Mouse (Mus musculus) G1E (cell line): Measurements from ENCODE around the gene F12. TPM values are rescaled to one million over a fixed set of nuclear protein-coding genes. Genes with fewer than 3 reads are reported as not detected.
"Not testable (repeated sequence)": the region's sequence is repeated elsewhere in the genome, so short reads cannot be mapped to it uniquely, and the experiment has no call there.

Experiments used
- ATAC-seq: 2 replicates; pipeline ENCODE4 v1.8.0; 2016; ENCODE audit warnings: mild to moderate bottlenecking; ENCODE audit not compliant: insufficient number of reproducible peaks, poor library complexity, low FRiP score, severe bottlenecking; ENCODE audit errors: extremely low read depth
- DNase-seq: peaks from one replicate; pipeline ENCODE4 v3.0.0; 2012; ENCODE audit warnings: low spot score
- H3K27me3 ChIP-seq: 2 replicates; pipeline ENCODE4 v1.6.1; 2012; ENCODE audit warnings: mild to moderate bottlenecking, low read length, inconsistent platforms; ENCODE audit not compliant: insufficient read depth
- H3K36me3 ChIP-seq: replicated peaks from 2 replicates; pipeline ENCODE3; 2012; ENCODE audit warnings: mild to moderate bottlenecking, inconsistent platforms
- H3K4me1 ChIP-seq: 2 replicates; pipeline ENCODE4 v1.6.1; 2012; ENCODE audit warnings: low read depth, low read length, inconsistent platforms, mixed read lengths; ENCODE audit not compliant: insufficient read depth
- H3K4me3 ChIP-seq: 2 replicates; pipeline ENCODE4 v1.5.1; 2012; ENCODE audit warnings: low read depth, mild to moderate bottlenecking, inconsistent platforms, low read length, moderate library complexity, mixed read lengths
- H3K9me3 ChIP-seq: replicated peaks from 2 replicates; pipeline ENCODE4 v1.6.1; 2012; ENCODE audit warnings: inconsistent platforms
- CTCF ChIP-seq: IDR thresholded peaks from 2 replicates; pipeline ENCODE4 v1.5.1; 2012; ENCODE audit warnings: low read depth, low read length, inconsistent platforms, mixed read lengths
- GATA1 ChIP-seq: IDR thresholded peaks from 2 replicates; pipeline ENCODE4 v1.6.1; 2012; ENCODE audit warnings: borderline replicate concordance, low read length, inconsistent platforms, mixed read lengths
- GATA2 ChIP-seq: IDR thresholded peaks from 2 replicates; pipeline ENCODE4 v1.6.1; 2012; ENCODE audit warnings: low read depth, low read length, inconsistent platforms, borderline replicate concordance
- POLR2AphosphoS5 ChIP-seq: IDR thresholded peaks from 2 replicates; pipeline ENCODE4 v1.6.1; 2012; ENCODE audit warnings: low read depth, low read length, inconsistent platforms; ENCODE audit not compliant: insufficient replicate concordance
- TAL1 ChIP-seq: conservative IDR thresholded peaks from 2 replicates; pipeline ENCODE4 v1.6.1; 2012; ENCODE audit warnings: low read depth, low read length, inconsistent platforms, mixed read lengths
- polyA plus RNA-seq: library from polyadenylated mRNA; stranded (reverse); fragments of >175 nt; gene quantifications from 2 replicates; pipeline ENCODE4 v1.2.3, GENCODE M21; 2012
- total RNA-seq, 2 experiments: library from RNA; stranded (forward) in 1 of 2; stranded (reverse) in 1 of 2; fragments of 200-1000 nt in 1 of 2; fragments of >200 nt in 1 of 2; fragmentation: Nextera tagmentation in 1 of 2; gene quantifications; 2 replicates each; pipeline ENCODE4 v1.2.3; 2014 to 2017

Gene F12
- total and polyA plus RNA-seq, 3 experiments, result 0.05 TPM; not detected in 2

- Histone ChIP-seq H3K4me1 (peaks cover 59% of the 10 kb centered on the region), H3K27me3 (peaks cover 7% of the 10 kb centered on the region), H3K9me3 (no peaks in the 10 kb centered on the region), H3K36me3 (peaks cover 42% of the 10 kb centered on the region), H3K4me3 (peak overlapping the region; percentile 88)
- ATAC-seq, result no peak
- no peak for TF ChIP-seq TAL1
- no peak for TF ChIP-seq GATA2
- TF ChIP-seq POLR2AphosphoS5, result no peak
- no peak for TF ChIP-seq GATA1
- TF ChIP-seq CTCF, result no peak
- peak; percentile 55 for DNase-seq
Observed at GRCm38 (mm10) chr13:55445361-55446091, 18.9 kb upstream of the F12 start.

GRCm38 (mm10) chr13:55444937-55445315 is 18.3 kb upstream of the F12 start, which contains the start of gene Grk6:
Gene Grk6, plus strand, starts transcription at chr13:55445072.
- TF ChIP-seq POLR2AphosphoS5, result no peak
- no peak for TF ChIP-seq GATA1
- no peak for TF ChIP-seq TAL1
- peak; percentile 87 for ATAC-seq

GRCm38 (mm10) chr13:55444286-55444936 is 17.8 kb upstream of the F12 start:
- Histone ChIP-seq H3K4me1 (peaks cover 51% of the 10 kb centered on the region), H3K4me3 (peak overlapping the region; percentile 88), H3K9me3 (no peaks in the 10 kb centered on the region), H3K27me3 (peaks cover 9% of the 10 kb centered on the region), H3K36me3 (peaks cover 30% of the 10 kb centered on the region)
- DNase-seq (peak; percentile 84), ATAC-seq (0 out of 2 replicates have a peak, but pooled peaks have one; percentile 2)
- TF ChIP-seq GATA1, result no peak
- no peak for TF ChIP-seq GATA2
- TF ChIP-seq POLR2AphosphoS5, result no peak
- no peak for TF ChIP-seq TAL1
- no peak for TF ChIP-seq CTCF

More at GRCm38 (mm10) chr13:55444937-55445315, 18.3 kb upstream of the F12 start, which contains the start of gene Grk6:
- Histone ChIP-seq H3K36me3 (peaks cover 36% of the 10 kb centered on the region), H3K4me1 (peaks cover 56% of the 10 kb centered on the region), H3K4me3 (peak within 1 kb of the TSS; percentile 88), H3K27me3 (peaks cover 9% of the 10 kb centered on the region), H3K9me3 (no peaks in the 10 kb centered on the region)
- DNase-seq, result peak; percentile 96

GRCm38 (mm10) chr13:55443799-55444285 is 17.2 kb upstream of the F12 start:
- H3K4me1 ChIP-seq, result peaks cover 45% of the 10 kb centered on the region

GRCm38 (mm10) chr13:55437111-55437629 is 10.6 kb upstream of the F12 start:
- H3K9me3 ChIP-seq, H3K4me1 ChIP-seq, H3K36me3 ChIP-seq, ATAC-seq, H3K4me3 ChIP-seq, DNase-seq: not testable (repeated sequence)
- H3K27me3 ChIP-seq, result peaks cover 20% of the 10 kb centered on the region

More at GRCm38 (mm10) chr13:55443799-55444285, 17.2 kb upstream of the F12 start:
- H3K36me3 ChIP-seq, result peaks cover 25% of the 10 kb centered on the region
- ATAC-seq (no peak), DNase-seq (no peak)
- H3K4me3 ChIP-seq, result peak overlapping the region; percentile 88; the same call in 1 of the 2 replicates
- TF ChIP-seq TAL1 (no peak), GATA1 (no peak), CTCF (no peak)
- peaks cover 13% of the 10 kb centered on the region for H3K27me3 ChIP-seq
- no peaks in the 10 kb centered on the region for H3K9me3 ChIP-seq

GRCm38 (mm10) chr13:55431889-55432685 is 5.5 kb upstream of the F12 start:
- Histone ChIP-seq H3K4me1 (peaks cover 7% of the 10 kb centered on the region), H3K9me3 (no peaks in the 10 kb centered on the region), H3K4me3 (no peak overlapping the region), H3K27me3 (peaks cover 28% of the 10 kb centered on the region), H3K36me3 (no peaks in the 10 kb centered on the region)
- DNase-seq (no peak), ATAC-seq (no peak)
- no peak for TF ChIP-seq GATA2
- TF ChIP-seq TAL1, result no peak
- TF ChIP-seq POLR2AphosphoS5, result no peak
- no peak for TF ChIP-seq GATA1
- no peak for TF ChIP-seq CTCF
